Mouse (Mus musculus) heart, postnatal 0 days (tissue): ENCODE measurements around the gene Grb2.

Experiments
- CTCF ChIP-seq: IDR thresholded peaks from 2 replicates; pipeline ENCODE4 v1.5.1; 2016; ENCODE audit warnings: antibody characterized with exemption, control low read depth, low read depth
- EP300 ChIP-seq: IDR thresholded peaks from 2 replicates; pipeline ENCODE4 v1.6.1; 2016; ENCODE audit warnings: antibody characterized with exemption, low read depth

GRCm38 (mm10) chr11:115640978-115641663 lies 67.3 kb downstream of the Grb2 start:
- TF ChIP-seq CTCF (no peak), EP300 (no peak)
